Mouse (Mus musculus): ENCODE measurements at regions not wholly inside any gene's neighbourhood (a gene's known extent, or its start where the extent isn't known, plus 50 kb on each side); places are given as distances from the start of the nearest gene placed in this dataset.

GRCm38 (mm10) chr1:136754286-136754685 is 129.6 kb downstream of the Zfp281 start:
- Histone ChIP-seq H3K4me3 (ENCODE audit: insufficient read depth, poor library complexity, severe bottlenecking) (no peak overlapping the region), H3ac (ENCODE audit: control insufficient read depth, insufficient read length, low read depth) (no peak overlapping the region), H3K79me2 (ENCODE audit: control insufficient read depth, insufficient read depth) (no peaks in the 10 kb centered on the region), H3K36me3 (ENCODE audit: control insufficient read depth, insufficient read depth) (no peaks in the 10 kb centered on the region), H3K79me3 (ENCODE audit: low read depth) (no peaks in the 10 kb centered on the region), H3K27me3 (ENCODE audit: control insufficient read depth, insufficient read depth, insufficient read length) (no peaks in the 10 kb centered on the region)
- TF ChIP-seq CEBPB (IDR thresholded peaks at IDR 0.05; ENCODE audit: low read depth) (no peak), MAX (IDR thresholded peaks at IDR 0.05) (no peak), FOSL1 (IDR thresholded peaks at IDR 0.05; ENCODE audit: insufficient read depth, low read length, poor library complexity, severe bottlenecking) (no peak), MYOD1 (IDR thresholded peaks at IDR 0.05; ENCODE audit: control insufficient read depth, insufficient read length, low read depth) (no peak), MYOG (IDR thresholded peaks at IDR 0.05; ENCODE audit: control insufficient read depth, extremely low read depth, insufficient read length) (no peak), USF1 (IDR thresholded peaks at IDR 0.05; ENCODE audit: low read depth) (no peak), CTCF (IDR thresholded peaks at IDR 0.05; ENCODE audit: control insufficient read depth, insufficient read depth, insufficient read length) (no peak)

GRCm38 (mm10) chr1:136758730-136759129 is 134.0 kb downstream of the Zfp281 start:
- no peaks in the 10 kb centered on the region for H3K36me3 ChIP-seq (ENCODE audit: control insufficient read depth, insufficient read depth)
- no peaks in the 10 kb centered on the region for H3K79me2 ChIP-seq (ENCODE audit: control insufficient read depth, insufficient read depth)
- no peaks in the 10 kb centered on the region for H3K27me3 ChIP-seq (ENCODE audit: control insufficient read depth, insufficient read depth, insufficient read length)
- no peak overlapping the region for H3ac ChIP-seq (ENCODE audit: control insufficient read depth, insufficient read length, low read depth)
- H3K79me3 ChIP-seq (ENCODE audit: low read depth): no peaks in the 10 kb centered on the region
- TF ChIP-seq MAX (IDR thresholded peaks at IDR 0.05) (no peak), USF1 (IDR thresholded peaks at IDR 0.05; ENCODE audit: low read depth) (no peak), MYOG (IDR thresholded peaks at IDR 0.05; ENCODE audit: control insufficient read depth, extremely low read depth, insufficient read length) (no peak), MYOD1 (IDR thresholded peaks at IDR 0.05; ENCODE audit: control insufficient read depth, insufficient read length, low read depth) (no peak), CEBPB (IDR thresholded peaks at IDR 0.05; ENCODE audit: low read depth) (no peak), CTCF (IDR thresholded peaks at IDR 0.05; ENCODE audit: control insufficient read depth, insufficient read depth, insufficient read length) (no peak), FOSL1 (IDR thresholded peaks at IDR 0.05; ENCODE audit: insufficient read depth, low read length, poor library complexity, severe bottlenecking) (no peak)
- no peak overlapping the region for H3K4me3 ChIP-seq (ENCODE audit: insufficient read depth, poor library complexity, severe bottlenecking)

GRCm38 (mm10) chr1:136759164-136759563 is 134.5 kb downstream of the Zfp281 start:
- H3K79me3 ChIP-seq (ENCODE audit: low read depth): no peaks in the 10 kb centered on the region
- H3K79me2 ChIP-seq (ENCODE audit: control insufficient read depth, insufficient read depth): no peaks in the 10 kb centered on the region
- TF ChIP-seq CTCF (IDR thresholded peaks at IDR 0.05; ENCODE audit: control insufficient read depth, insufficient read depth, insufficient read length) (no peak), CEBPB (IDR thresholded peaks at IDR 0.05; ENCODE audit: low read depth) (no peak), MYOG (IDR thresholded peaks at IDR 0.05; ENCODE audit: control insufficient read depth, extremely low read depth, insufficient read length) (no peak), USF1 (IDR thresholded peaks at IDR 0.05; ENCODE audit: low read depth) (no peak), FOSL1 (IDR thresholded peaks at IDR 0.05; ENCODE audit: insufficient read depth, low read length, poor library complexity, severe bottlenecking) (no peak), MYOD1 (IDR thresholded peaks at IDR 0.05; ENCODE audit: control insufficient read depth, insufficient read length, low read depth) (no peak), MAX (IDR thresholded peaks at IDR 0.05) (no peak)
- no peak overlapping the region for H3ac ChIP-seq (ENCODE audit: control insufficient read depth, insufficient read length, low read depth)
- no peak overlapping the region for H3K4me3 ChIP-seq (ENCODE audit: insufficient read depth, poor library complexity, severe bottlenecking)
- H3K36me3 ChIP-seq (ENCODE audit: control insufficient read depth, insufficient read depth): no peaks in the 10 kb centered on the region
- H3K27me3 ChIP-seq (ENCODE audit: control insufficient read depth, insufficient read depth, insufficient read length): no peaks in the 10 kb centered on the region

DNA sequence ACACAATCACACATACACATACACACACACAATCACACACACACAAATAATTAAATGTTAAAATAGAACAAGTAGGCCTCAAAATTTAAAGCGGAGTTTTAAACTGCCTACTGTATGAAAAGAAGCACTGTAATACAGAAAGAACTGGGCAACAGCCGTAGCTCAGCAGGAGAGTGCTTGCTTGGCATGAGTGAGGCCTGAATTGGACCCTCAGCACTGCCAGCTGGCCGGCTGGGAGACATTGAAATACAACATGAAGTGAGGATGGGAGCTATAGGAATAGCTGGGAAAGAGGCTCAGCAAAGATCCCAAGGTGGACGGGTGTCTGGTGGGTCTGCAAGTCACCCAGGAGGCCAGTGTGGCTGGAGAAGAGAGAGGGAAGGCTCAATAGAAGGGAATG is 136.8 kb downstream of the Zfp281 start:
- no peaks in the 10 kb centered on the region for H3K79me2 ChIP-seq (ENCODE audit: control insufficient read depth, insufficient read depth)
- H3ac ChIP-seq (ENCODE audit: control insufficient read depth, insufficient read length, low read depth): no peak overlapping the region
- TF ChIP-seq MAX (IDR thresholded peaks at IDR 0.05) (no peak), MYOD1 (IDR thresholded peaks at IDR 0.05; ENCODE audit: control insufficient read depth, insufficient read length, low read depth) (no peak), MYOG (IDR thresholded peaks at IDR 0.05; ENCODE audit: control insufficient read depth, extremely low read depth, insufficient read length) (no peak), USF1 (IDR thresholded peaks at IDR 0.05; ENCODE audit: low read depth) (no peak), CEBPB (IDR thresholded peaks at IDR 0.05; ENCODE audit: low read depth) (no peak), CTCF (IDR thresholded peaks at IDR 0.05; ENCODE audit: control insufficient read depth, insufficient read depth, insufficient read length) (no peak), FOSL1 (IDR thresholded peaks at IDR 0.05; ENCODE audit: insufficient read depth, low read length, poor library complexity, severe bottlenecking) (no peak)
- no peaks in the 10 kb centered on the region for H3K36me3 ChIP-seq (ENCODE audit: control insufficient read depth, insufficient read depth)
- no peak overlapping the region for H3K4me3 ChIP-seq (ENCODE audit: insufficient read depth, poor library complexity, severe bottlenecking)
- H3K27me3 ChIP-seq (ENCODE audit: control insufficient read depth, insufficient read depth, insufficient read length): no peaks in the 10 kb centered on the region
- no peaks in the 10 kb centered on the region for H3K79me3 ChIP-seq (ENCODE audit: low read depth)

- H3K79me3 ChIP-seq (ENCODE audit: low read depth): no peaks in the 10 kb centered on the region
- no peak overlapping the region for H3K4me3 ChIP-seq (ENCODE audit: insufficient read depth, poor library complexity, severe bottlenecking)
- TF ChIP-seq MAX (IDR thresholded peaks at IDR 0.05) (no peak), FOSL1 (IDR thresholded peaks at IDR 0.05; ENCODE audit: insufficient read depth, low read length, poor library complexity, severe bottlenecking) (no peak), MYOD1 (IDR thresholded peaks at IDR 0.05; ENCODE audit: control insufficient read depth, insufficient read length, low read depth) (no peak), MYOG (IDR thresholded peaks at IDR 0.05; ENCODE audit: control insufficient read depth, extremely low read depth, insufficient read length) (no peak)
- no peaks in the 10 kb centered on the region for H3K27me3 ChIP-seq (ENCODE audit: control insufficient read depth, insufficient read depth, insufficient read length)
- H3ac ChIP-seq (ENCODE audit: control insufficient read depth, insufficient read length, low read depth): no peak overlapping the region
- H3K36me3 ChIP-seq (ENCODE audit: control insufficient read depth, insufficient read depth): no peaks in the 10 kb centered on the region
- no peaks in the 10 kb centered on the region for H3K79me2 ChIP-seq (ENCODE audit: control insufficient read depth, insufficient read depth)
These were observed 144.3 kb downstream of the Zfp281 start for GRCm38 (mm10) chr1:136768969-136769401.

- Histone ChIP-seq H3K79me3 (ENCODE audit: low read depth) (no peaks in the 10 kb centered on the region), H3K79me2 (ENCODE audit: control insufficient read depth, insufficient read depth) (no peaks in the 10 kb centered on the region), H3ac (ENCODE audit: control insufficient read depth, insufficient read length, low read depth) (no peak overlapping the region), H3K4me3 (ENCODE audit: insufficient read depth, poor library complexity, severe bottlenecking) (no peak overlapping the region), H3K36me3 (ENCODE audit: control insufficient read depth, insufficient read depth) (no peaks in the 10 kb centered on the region), H3K27me3 (ENCODE audit: control insufficient read depth, insufficient read depth, insufficient read length) (no peaks in the 10 kb centered on the region)
- TF ChIP-seq MYOG (IDR thresholded peaks at IDR 0.05; ENCODE audit: control insufficient read depth, extremely low read depth, insufficient read length): no peak
These were observed 149.0 kb downstream of the Zfp281 start for GRCm38 (mm10) chr1:136773743-136774142.

Data from C2C12 (cell line).